Mouse (Mus musculus) hindbrain, embryonic 11.5 days (tissue): ENCODE measurements around the gene Siae. TPM values are rescaled to one million over a fixed set of nuclear protein-coding genes. Genes with fewer than 3 reads are reported as not detected.

Experiments used
- ATAC-seq: fragments of 200-750 bp; cut with Nextera tagmentation; 2 replicates; pipeline ENCODE4 v1.8.0; 2017; ENCODE audit warnings: mild to moderate bottlenecking, moderate TSS enrichment, moderate library complexity; ENCODE audit not compliant: low FRiP score
- DNase-seq: peaks from one replicate; pipeline ENCODE4 v3.0.0-alpha.2; 2015; ENCODE audit warnings: low spot score
- H3K27ac ChIP-seq: fragments of 300-500 bp; sonication (generic); 2 replicates; pipeline ENCODE4 v1.5.1; 2014; ENCODE audit warnings: mild to moderate bottlenecking, low read depth, low read length
- H3K27me3 ChIP-seq: fragments of 300-500 bp; sonication (generic); 2 replicates; pipeline ENCODE4 v1.6.1; 2014; ENCODE audit warnings: mild to moderate bottlenecking, low read length, moderate library complexity, mixed read lengths; ENCODE audit not compliant: control insufficient read depth, insufficient read depth
- H3K36me3 ChIP-seq: fragments of 300-500 bp; sonication (generic); 2 replicates; pipeline ENCODE4 v1.6.1; 2014; ENCODE audit warnings: mild to moderate bottlenecking, low read length, moderate library complexity, mixed read lengths; ENCODE audit not compliant: control insufficient read depth, insufficient read depth
- H3K4me1 ChIP-seq: fragments of 300-500 bp; sonication (generic); replicated peaks from 2 replicates; pipeline ENCODE4 v1.6.1; 2014; ENCODE audit warnings: low read length, mixed read lengths; ENCODE audit not compliant: control insufficient read depth, insufficient read depth
- H3K4me2 ChIP-seq: fragments of 300-500 bp; sonication (generic); replicated peaks from 2 replicates; pipeline ENCODE4 v1.6.1; 2014; ENCODE audit warnings: mild to moderate bottlenecking, low read depth, low read length
- H3K4me3 ChIP-seq: fragments of 300-500 bp; sonication (generic); 2 replicates; pipeline ENCODE4 v1.5.1; 2014; ENCODE audit warnings: low read depth, low read length
- H3K9ac ChIP-seq: fragments of 300-500 bp; sonication (generic); 2 replicates; pipeline ENCODE4 v1.6.1; 2014; ENCODE audit warnings: low read depth, low read length
- H3K9me3 ChIP-seq: fragments of 300-500 bp; sonication (generic); 2 replicates; pipeline ENCODE4 v1.6.1; 2016; ENCODE audit warnings: low read length; ENCODE audit not compliant: control insufficient read depth
- WGBS: fragments of 180-500 bp; shearing (Covaris S2); extraction: QIAGEN DNeasy Blood & Tissue Kit; methylation state at CpG from one replicate; pipeline ENCODE4 v1.1.7; 2014; 5-methylcytosine and 5-hydroxymethylcytosine counted together
- polyA plus RNA-seq: library from polyadenylated mRNA; unstranded; fragments of >200 nt; fragmentation: Nextera tagmentation; extraction: Ambion mirVana; gene quantifications from 2 replicates; pipeline ENCODE4 v1.2.1, GENCODE M21; 2014

Gene Siae
- polyA plus RNA-seq, 1 experiment from 2014 or later, result 7.8 TPM

- DNase-seq, result peak; percentile 21
- peak; percentile 53 for ATAC-seq
- H3K4me1 ChIP-seq, result no peaks in the 10 kb centered on the region
- no peak overlapping the region for H3K4me3 ChIP-seq
- H3K27me3 ChIP-seq, result no peaks in the 10 kb centered on the region
- 35% methylated on average over 14 of the region's 14 CpGs for WGBS
- peak overlapping the region; percentile 27; the same call in 1 of the 2 replicates for H3K27ac ChIP-seq
- H3K4me2 ChIP-seq, result peak overlapping the region; percentile 9; the same call in 1 of the 2 replicates
- H3K9ac ChIP-seq, result no peak overlapping the region
- no peaks in the 10 kb centered on the region for H3K36me3 ChIP-seq
- no peaks in the 10 kb centered on the region for H3K9me3 ChIP-seq
Observed at GRCm38 (mm10) chr9:37576436-37576930, 21.0 kb downstream of the Siae start.

GRCm38 (mm10) chr9:37583594-37583993, 28.1 kb downstream of the Siae start:
- H3K4me2 ChIP-seq, result no peak overlapping the region
- H3K4me1 ChIP-seq, result no peaks in the 10 kb centered on the region
- ATAC-seq, result no peak
- H3K27me3 ChIP-seq, result no peaks in the 10 kb centered on the region
- no peak overlapping the region for H3K27ac ChIP-seq
- no peaks in the 10 kb centered on the region for H3K36me3 ChIP-seq
- H3K9me3 ChIP-seq, result no peaks in the 10 kb centered on the region
- H3K9ac ChIP-seq, result no peak overlapping the region
- H3K4me3 ChIP-seq, result no peak overlapping the region
- WGBS, result 88% methylated on average over 5 of the region's 5 CpGs
- DNase-seq, result no peak

GRCm38 (mm10) chr9:37586718-37587117, 31.2 kb downstream of the Siae start:
- Histone ChIP-seq H3K4me3 (no peak overlapping the region), H3K36me3 (no peaks in the 10 kb centered on the region), H3K27me3 (no peaks in the 10 kb centered on the region), H3K4me2 (no peak overlapping the region), H3K9ac (no peak overlapping the region), H3K27ac (no peak overlapping the region), H3K9me3 (no peaks in the 10 kb centered on the region), H3K4me1 (no peaks in the 10 kb centered on the region)
- 83% methylated on average over 4 of the region's 4 CpGs for WGBS
- DNase-seq, result no peak
- ATAC-seq, result no peak

GRCm38 (mm10) chr9:37590381-37590780, 34.9 kb downstream of the Siae start:
- 84% methylated on average over 4 of the region's 4 CpGs for WGBS
- no peak overlapping the region for H3K9ac ChIP-seq
- H3K36me3 ChIP-seq, result no peaks in the 10 kb centered on the region
- ATAC-seq (no peak), DNase-seq (no peak)
- no peaks in the 10 kb centered on the region for H3K4me1 ChIP-seq
- no peak overlapping the region for H3K4me2 ChIP-seq
- H3K27me3 ChIP-seq, result no peaks in the 10 kb centered on the region
- no peak overlapping the region for H3K4me3 ChIP-seq
- H3K9me3 ChIP-seq, result no peaks in the 10 kb centered on the region
- no peak overlapping the region for H3K27ac ChIP-seq

GRCm38 (mm10) chr9:37592025-37592424, 36.5 kb downstream of the Siae start:
- WGBS, result 76% methylated on average over 2 of the region's 2 CpGs
- H3K9ac ChIP-seq, result no peak overlapping the region
- H3K4me3 ChIP-seq, result no peak overlapping the region
- H3K4me1 ChIP-seq, result no peaks in the 10 kb centered on the region
- H3K36me3 ChIP-seq, result no peaks in the 10 kb centered on the region
- H3K4me2 ChIP-seq, result no peak overlapping the region
- ATAC-seq, result no peak
- H3K27ac ChIP-seq, result no peak overlapping the region
- no peaks in the 10 kb centered on the region for H3K27me3 ChIP-seq
- no peak for DNase-seq
- H3K9me3 ChIP-seq, result no peaks in the 10 kb centered on the region

GRCm38 (mm10) chr9:37592633-37593032, 37.1 kb downstream of the Siae start:
- Histone ChIP-seq H3K4me1 (no peaks in the 10 kb centered on the region), H3K9me3 (no peaks in the 10 kb centered on the region), H3K36me3 (no peaks in the 10 kb centered on the region), H3K4me2 (no peak overlapping the region), H3K27ac (no peak overlapping the region), H3K9ac (no peak overlapping the region), H3K4me3 (no peak overlapping the region), H3K27me3 (no peaks in the 10 kb centered on the region)
- no peak for ATAC-seq
- WGBS, result 59% methylated on average over 6 of the region's 6 CpGs
- DNase-seq, result no peak

GRCm38 (mm10) chr9:37593690-37594089, 38.2 kb downstream of the Siae start:
- Histone ChIP-seq H3K4me2 (no peak overlapping the region), H3K9me3 (no peaks in the 10 kb centered on the region), H3K27me3 (no peaks in the 10 kb centered on the region), H3K4me3 (no peak overlapping the region), H3K9ac (no peak overlapping the region), H3K4me1 (no peaks in the 10 kb centered on the region), H3K36me3 (no peaks in the 10 kb centered on the region), H3K27ac (no peak overlapping the region)
- DNase-seq (no peak), ATAC-seq (no peak)
- WGBS, result 86% methylated on average over 3 of the region's 3 CpGs

GRCm38 (mm10) chr9:37595570-37595969, 40.1 kb downstream of the Siae start:
- H3K36me3 ChIP-seq, result no peaks in the 10 kb centered on the region
- no peak overlapping the region for H3K9ac ChIP-seq
- H3K4me3 ChIP-seq, result no peak overlapping the region
- 90% methylated on average over 1 of the region's 1 CpGs for WGBS
- ATAC-seq (no peak), DNase-seq (no peak)
- no peaks in the 10 kb centered on the region for H3K4me1 ChIP-seq
- H3K27ac ChIP-seq, result no peak overlapping the region
- no peaks in the 10 kb centered on the region for H3K9me3 ChIP-seq
- H3K4me2 ChIP-seq, result no peak overlapping the region
- no peaks in the 10 kb centered on the region for H3K27me3 ChIP-seq

- no peaks in the 10 kb centered on the region for H3K9me3 ChIP-seq
- no peak overlapping the region for H3K9ac ChIP-seq
- DNase-seq (no peak), ATAC-seq (no peak)
- H3K36me3 ChIP-seq, result no peaks in the 10 kb centered on the region
- H3K27ac ChIP-seq, result no peak overlapping the region
- no peaks in the 10 kb centered on the region for H3K27me3 ChIP-seq
- 93% methylated on average over 2 of the region's 2 CpGs for WGBS
- H3K4me1 ChIP-seq, result no peaks in the 10 kb centered on the region
- H3K4me2 ChIP-seq, result no peak overlapping the region
- H3K4me3 ChIP-seq, result no peak overlapping the region
Observed at GRCm38 (mm10) chr9:37598637-37599036, 43.1 kb downstream of the Siae start.
